Mouse (Mus musculus) frontal cortex, postnatal 10 days (tissue): ENCODE measurements around the gene Sugp2.
"Not testable (repeated sequence)": the region's sequence is repeated elsewhere in the genome, so short reads cannot be mapped to it uniquely, and the experiment has no call there.

Experiments used
- DNase-seq, 2 experiments: peaks; one replicate each; pipeline ENCODE4 v3.0.0; 2022; ENCODE audit warnings: low spot score in 2 of 2, mixed read lengths in 1 of 2

Sugp2 gene

DNA sequence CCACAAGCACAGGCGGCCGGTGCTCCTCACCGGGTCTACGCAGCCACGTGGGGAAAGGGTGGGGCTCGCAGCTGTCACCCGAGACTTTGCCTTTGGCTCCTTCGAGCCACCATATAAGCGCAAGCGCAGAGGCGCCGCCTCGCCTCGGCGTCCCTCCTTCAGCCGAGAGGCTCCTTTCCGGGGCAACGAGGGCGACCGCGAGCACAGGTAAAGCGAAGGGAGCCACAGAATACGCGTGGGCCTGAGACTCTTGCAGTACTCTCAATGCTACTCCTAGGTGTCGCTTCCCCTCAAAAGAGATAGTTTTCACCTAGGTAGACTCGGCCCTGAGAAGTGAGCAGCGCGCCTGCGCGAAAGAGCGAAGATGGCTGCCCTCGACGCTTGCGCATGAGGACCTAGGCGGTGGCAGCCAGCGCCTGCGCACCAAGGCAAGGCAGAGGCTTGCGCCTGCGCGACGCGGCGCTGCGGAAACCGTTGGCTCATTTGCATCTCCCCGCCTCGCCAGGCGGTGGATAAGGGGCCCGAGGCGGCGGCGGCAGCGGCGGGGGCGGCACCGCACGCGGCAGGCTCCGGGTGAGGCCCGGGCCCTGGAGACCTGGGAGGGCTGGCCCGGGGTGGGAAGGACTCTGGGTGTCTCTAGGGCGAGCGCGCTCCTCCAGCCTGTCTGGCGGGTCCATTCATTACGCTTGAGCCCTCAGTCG lies at the start of gene Sugp2, which contains the start of gene Armc6:
Gene Sugp2 (plus strand): TSS at position 147 of the 701 bp plus-strand sequence.
Gene Armc6 (minus strand): TSS at position 387 of the 701 bp plus-strand sequence.
- peak; percentile 90 to 94 for DNase-seq

DNA sequence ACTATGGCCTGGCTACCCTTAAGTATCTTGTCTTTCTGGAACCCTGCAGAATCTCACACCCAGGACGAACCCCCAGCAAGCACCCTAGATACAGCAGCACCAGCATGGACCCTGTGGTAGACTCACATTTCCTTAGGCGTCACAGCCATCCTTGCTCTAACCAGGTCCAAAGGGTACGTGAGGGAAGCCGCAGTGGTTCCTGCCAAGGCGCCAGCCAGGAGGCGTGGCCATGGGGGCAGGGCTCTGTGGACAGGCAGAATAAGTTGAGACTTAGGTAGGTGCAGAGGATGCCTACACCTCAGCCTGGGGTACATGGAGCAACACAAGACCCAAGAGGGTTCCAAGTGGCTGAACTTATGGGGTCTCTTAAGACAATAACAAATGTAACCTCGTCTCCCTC lies 45.3 kb upstream of the Sugp2 start:
- DNase-seq: no peak

DNA sequence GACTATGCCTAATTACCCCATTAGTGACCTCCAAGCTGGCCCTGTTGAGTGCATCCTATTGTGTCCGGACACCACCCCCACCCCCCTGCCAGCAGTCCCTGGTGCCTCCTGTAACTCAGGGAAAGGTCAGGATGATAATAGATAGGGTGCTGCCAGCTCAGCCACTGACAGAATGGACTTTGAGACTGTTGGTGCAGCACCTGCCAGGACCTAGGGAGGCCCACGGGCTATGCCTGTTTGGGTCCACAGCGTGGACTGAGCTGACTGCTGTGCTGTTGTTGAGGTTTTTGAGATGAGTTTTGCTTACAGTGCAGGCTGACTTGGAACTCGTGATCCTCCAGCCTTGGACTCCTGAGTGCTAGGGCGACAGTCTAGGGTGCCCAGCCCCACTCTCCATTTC lies 40.8 kb upstream of the Sugp2 start:
- no peak for DNase-seq

DNA sequence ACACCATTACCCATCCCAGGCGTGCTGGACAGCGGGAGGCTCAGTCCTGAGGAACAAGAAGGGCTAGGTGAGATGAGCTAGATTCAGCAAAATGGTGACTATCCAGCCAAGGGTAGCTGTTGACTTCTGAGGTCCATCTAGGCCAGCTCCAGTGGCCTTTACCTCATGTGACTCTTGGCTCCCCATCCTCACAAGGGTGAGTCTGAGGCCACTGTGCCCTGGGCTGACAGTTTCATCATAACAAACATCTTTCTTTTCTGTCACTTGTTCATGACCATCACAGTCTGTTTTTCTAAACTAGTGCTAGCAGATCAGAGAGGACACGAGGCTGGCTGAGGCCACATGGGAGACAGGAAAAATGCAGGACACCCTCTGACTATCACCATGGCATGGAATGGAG lies 39.8 kb upstream of the Sugp2 start:
- DNase-seq: no peak

DNA sequence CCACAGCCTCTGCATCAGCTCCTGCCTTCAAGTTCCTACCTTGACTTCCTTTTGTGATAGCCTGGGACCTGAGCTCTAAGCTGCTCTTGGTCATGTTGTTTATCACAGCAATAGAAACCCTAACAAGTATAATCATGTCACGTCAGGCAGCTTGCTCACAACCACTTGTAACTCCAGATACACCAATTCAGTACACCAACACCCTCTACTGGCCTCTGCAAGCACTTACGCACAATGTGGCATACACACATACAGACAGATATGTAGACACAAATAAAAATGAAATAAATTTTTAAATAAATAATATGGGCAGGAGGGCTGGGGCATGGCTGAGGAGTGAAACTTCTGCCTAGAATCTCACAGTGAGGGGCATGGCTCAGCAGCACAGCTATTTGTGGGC lies 38.3 kb upstream of the Sugp2 start:
- DNase-seq: no peak

DNA sequence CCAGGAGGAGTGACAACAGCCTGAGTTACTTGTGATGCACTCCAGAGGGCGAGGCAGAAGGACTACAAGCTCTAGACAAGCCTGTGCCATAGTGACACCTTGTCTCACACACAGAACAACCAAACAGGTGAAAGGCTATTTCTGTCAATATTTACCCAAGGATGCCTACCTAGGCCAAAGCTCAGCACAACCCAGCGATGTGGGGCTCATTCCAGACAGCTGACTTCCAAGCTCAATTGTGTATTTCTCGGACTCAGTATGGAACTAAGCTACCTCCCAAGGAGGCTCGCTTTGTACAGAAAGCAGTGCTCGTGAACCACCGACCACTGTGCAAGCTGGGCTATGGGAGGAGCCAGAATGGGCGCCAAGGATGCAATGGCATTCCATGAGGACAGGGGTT lies 36.4 kb upstream of the Sugp2 start:
- no peak for DNase-seq

DNA sequence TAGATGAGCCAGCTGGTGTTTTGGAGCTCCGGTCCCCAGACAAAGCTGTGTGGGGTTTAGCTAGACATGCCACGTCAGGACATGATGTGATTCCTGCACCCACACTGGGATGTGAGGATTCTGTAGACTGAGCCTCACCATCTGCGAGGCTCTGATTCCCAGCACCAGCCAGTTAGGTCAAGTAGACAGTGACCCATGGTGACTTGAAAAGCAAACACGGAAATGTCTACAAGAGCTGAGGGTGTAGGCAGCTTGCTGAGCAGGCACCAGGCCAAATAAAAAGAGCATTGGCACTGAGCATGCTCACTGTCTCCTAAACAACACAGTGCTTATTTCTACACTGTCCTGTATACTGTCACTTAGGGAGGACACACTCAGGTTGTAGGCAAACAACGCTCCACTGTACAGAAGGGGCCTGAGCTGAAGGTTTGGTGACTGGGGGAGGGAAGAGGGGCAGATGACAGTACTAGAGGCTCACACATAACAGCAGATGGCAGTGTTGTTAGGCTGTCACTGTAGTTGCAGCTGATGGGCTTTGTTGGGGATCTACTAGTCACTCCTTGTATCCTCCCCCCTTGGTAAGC lies 33.8 kb upstream of the Sugp2 start:
- no peak for DNase-seq

DNA sequence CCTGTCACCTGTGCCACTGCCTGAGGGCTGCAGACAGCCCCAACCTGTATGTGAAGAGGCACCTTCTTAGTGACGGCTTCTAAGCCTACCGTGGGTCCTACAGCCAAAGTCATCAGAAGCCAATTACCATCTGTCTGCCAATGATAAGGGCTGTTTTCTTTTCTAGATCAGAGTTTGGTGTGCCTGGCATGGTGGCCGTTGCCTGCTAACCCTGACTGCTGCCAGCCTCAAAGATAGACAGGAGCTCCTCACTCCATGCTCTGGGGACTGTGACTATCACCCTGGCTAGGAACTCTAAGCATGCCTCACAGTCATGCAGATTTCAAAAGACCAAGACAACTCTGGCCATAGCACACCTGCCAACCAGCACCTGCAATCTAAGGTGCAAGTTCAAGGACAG lies 32.6 kb upstream of the Sugp2 start:
- DNase-seq: no peak

DNA sequence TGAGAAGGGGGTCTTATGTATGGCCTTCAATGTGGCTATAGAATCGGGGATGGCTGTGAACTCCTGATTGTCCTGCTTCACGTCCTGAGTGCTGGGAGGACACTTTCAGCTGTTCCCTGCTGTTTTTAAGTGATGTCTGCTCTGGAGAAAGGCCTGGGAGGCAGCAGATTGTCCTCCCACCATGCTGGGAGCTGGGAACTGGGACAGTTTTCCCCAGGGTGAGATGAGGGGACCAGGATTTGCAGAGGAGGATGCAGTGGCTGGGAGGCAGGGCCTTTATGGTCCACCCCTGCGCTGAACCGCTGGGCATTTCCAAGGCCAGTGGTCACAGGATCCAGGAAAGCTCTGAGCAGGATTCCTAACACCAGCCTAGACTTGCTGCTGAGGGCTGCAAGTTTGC lies 31.0 kb upstream of the Sugp2 start:
- no peak for DNase-seq

DNA sequence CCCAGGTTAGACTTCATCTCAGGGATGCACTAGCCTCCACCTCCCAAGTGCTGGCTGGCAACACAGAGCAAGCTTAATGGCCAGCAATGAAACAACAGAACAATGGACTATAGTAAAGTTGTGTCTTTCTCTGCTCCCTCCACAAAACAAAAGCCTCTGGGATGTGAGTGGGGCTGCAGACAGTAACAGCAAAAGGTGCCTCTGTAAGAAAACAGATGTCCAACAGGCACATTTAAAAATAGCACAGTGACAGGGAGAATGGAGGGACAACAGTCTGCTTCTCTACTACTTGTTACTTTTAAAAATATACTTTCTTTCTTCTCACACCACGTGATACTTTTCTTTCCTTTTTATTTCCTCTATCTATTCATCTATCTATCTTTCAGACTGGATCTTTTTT lies 29.3 kb upstream of the Sugp2 start:
- DNase-seq: no peak

DNA sequence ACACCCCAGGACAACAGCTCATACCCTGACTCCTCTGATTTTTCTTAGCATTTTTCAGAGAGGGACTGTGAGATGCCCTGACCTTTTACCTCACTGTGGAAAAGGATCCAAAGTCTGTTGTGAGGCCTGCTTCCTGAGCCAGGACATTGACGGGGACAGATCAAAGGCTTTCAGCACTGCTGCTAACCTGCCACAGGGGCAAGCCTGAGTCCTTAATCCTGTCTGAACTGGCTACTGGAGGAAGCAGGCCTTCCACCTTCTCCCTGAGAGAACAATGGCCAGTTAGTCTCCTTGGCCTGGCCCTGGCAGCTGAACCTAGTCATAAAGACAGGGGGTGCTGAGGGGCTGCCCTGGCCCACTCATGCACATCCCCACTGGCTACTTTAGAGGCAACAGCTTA lies 25.9 kb upstream of the Sugp2 start:
- DNase-seq: no peak

DNA sequence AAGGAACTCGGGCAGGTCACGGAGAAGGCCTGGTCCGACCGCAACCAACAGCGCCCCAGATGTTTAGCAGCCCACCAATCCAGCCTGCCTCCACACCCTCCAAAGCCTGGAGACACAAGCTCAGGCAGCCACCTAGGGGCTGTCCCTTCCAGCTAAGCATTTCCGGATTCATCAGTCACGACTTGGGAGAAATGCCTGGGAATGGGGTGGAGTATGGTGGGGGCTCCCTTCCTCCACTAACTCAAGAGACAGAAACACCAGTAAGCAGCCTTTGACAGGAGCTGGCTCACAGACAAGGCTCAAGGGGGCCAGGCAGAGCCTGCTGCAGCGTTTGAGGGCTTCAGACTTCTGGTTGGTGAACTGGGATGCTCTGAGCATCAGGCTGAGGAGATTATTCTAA lies 23.5 kb upstream of the Sugp2 start:
- peak in 1 of 2 experiments; percentile 50 for DNase-seq

DNA sequence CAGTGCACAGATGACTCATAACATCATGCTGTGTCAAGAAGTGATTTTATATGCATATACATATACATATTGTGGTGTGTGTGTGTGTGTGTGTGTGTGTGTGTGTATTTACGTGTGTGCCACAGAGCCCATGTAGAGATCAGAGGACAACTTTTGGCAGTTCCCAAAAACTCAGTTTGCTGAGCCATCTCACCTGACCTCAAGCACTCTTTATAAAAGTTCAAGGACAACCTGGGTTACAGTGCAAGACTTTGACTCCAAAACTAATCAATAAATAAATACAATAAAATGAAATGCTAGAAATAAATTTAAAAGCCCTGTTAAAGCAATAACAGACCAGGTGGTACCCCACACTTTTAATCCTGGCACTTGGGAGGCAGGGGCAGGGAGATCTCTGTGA lies 22.8 kb upstream of the Sugp2 start:
- no peak for DNase-seq

DNA sequence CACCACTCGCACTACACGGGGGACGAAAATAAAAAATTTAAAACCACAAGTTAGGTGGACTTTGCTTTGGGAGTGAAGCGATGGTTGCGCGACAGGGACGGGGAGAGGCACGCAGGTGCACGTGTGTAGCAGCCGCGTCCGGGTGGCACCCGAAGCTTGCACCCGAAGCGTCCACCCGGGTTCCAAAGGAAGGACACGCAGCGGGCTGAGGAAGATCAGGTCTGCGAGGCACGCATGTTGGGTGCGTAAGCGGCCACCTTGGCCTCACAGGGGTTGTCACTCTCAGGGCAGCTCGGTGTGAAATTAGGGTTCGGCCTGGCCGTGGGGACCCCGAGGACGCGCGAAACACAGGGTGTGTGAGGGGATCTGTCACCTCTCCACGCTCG lies 22.3 kb upstream of the Sugp2 start:
- DNase-seq: peak in 1 of 2 experiments; percentile 53

DNA sequence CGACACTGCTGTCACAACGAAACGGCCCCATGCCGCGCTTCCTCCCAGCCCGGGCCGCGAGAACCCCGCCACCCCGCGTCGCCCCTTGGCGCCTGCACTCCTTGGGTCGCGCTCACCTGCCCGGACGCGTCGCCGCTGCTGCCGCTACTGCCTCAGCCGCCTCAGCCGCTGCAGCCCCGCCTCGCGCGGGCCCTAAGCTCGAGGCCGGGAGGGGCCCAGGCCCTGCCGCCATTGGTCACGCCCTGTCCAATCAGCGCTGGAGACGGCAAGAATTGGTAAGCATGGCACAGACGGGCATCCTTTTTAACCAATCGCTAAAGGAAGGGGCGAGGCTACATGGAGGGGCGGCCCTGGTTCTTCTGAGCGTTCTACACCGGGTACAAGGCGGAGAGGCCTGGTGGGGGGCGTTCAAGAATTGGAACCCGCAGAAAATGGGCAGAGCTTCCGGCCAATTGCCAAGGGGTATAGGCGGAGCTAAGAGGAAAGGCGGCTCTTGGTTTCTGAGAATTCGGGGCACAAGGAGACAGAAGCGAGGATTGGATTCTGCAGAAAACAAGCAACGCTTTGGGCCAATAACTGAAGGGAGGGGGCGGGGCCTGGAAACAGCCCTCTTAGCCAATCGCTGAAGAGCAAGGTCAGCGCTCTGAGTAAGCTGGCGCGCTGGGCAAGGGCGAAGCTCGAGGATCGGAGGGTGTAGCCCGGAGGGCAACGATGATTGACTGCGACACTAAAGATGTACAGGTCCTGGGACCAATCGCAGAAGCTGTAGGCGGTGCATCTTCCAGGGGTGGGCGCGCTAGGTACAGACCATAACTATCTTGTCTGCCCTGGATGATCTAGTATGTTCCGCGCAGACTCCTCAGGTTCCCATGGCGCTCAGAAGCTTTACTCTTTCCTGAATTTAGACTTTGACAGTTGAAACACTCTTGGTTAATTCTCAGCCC lies 21.6 kb upstream of the Sugp2 start, which contains the start of gene Slc25a42:
Gene Slc25a42 (minus strand): TSS at position 194 of the 944 bp plus-strand sequence.
- DNase-seq: peak; percentile 98 to 99

DNA sequence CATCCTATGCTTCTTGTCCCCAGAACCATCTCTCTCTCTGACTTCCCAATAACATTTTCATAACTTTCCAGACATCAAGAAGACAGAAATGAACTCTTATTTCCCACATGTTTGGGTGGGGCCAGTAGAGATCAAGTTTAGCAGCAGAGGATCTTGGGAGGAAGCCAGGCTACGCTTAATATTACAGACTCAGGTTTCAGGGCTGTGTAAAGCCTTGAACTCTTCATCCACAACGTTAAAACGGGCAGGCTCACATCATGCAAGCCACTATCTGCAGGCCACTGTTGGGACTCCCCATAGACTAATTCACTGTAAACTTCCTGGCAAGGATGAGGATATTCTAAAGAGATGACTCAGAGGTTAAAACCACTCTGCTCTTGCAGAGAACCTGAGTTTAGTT lies 19.6 kb upstream of the Sugp2 start:
- DNase-seq: no peak

DNA sequence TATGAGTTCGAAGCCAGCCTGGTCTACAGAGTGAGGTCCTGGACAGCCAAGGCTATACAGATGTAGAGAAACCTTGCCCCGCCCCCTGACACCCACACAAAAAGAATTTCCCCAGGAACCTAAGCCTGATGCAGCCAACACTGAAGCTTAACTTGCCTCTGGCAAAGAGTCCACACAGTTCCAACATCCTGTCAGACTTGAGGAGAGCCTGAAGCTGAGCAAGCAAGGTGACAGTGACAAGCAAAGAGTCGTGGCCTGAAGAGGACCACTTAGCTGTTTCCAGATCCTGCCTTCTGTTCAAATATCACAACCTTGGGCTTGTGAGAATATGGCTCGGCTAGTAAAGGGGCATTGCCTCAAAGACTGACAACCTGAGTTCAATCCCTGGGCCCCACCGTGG lies 18.9 kb upstream of the Sugp2 start:
- DNase-seq: no peak

DNA sequence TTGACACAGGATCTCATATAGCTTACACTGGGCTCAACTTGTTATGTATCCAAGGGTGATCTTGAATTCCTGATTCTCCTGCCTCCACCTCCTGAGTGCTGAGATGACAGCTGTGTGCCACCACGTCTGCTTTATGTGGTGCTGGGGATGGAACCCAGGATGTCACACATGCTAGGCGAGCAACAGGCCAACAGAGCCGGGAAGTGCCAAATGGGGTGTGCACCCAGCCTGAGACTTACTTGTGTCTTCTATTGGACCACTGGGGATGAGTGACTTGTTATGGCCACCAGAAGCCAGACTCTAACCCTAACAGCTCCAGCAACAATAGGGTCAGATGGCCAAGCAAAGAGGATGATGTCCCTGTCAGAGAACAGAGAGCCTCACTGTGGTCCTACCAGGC lies 17.9 kb upstream of the Sugp2 start:
- DNase-seq: not testable (repeated sequence)

DNA sequence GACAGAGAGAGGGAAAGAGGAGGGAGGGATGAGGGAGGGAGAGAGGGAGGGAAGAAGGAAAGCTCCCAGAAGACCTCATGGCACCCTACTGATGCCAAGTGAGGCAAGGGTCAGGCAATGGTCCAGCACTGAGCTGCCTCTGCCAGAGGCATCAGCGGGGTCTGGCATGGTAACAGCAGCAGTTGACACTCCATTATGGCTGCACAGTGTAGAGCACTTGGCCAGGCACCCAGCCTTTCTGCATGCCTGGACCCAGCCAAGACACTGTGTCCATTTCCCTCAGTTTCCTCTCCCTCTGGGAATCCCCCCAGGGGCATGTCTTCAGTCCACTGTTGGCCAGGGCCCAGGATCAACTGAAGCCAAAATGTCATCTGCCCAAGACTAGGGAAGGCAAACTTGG lies 17.5 kb upstream of the Sugp2 start:
- DNase-seq: peak; percentile 70 to 78

DNA sequence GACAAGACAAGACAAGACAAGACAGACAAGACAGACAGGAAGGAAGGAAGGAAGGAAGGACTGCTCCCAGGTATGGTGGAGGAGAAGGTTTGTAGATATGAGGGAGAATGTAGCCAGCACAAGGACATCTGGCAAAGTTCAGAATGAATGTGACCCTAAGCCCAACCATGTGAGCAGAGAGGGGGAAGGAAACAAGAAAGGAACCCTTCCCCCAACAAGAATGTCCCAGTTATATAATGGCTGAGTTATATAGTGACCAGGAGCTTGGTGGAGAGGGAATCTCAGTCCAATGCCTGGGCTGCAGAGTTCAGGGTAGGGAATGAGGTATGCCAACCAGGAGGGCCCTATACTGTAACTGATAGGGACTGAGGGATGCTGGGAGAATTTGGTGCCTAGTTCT lies 16.6 kb upstream of the Sugp2 start:
- DNase-seq: no peak

DNA sequence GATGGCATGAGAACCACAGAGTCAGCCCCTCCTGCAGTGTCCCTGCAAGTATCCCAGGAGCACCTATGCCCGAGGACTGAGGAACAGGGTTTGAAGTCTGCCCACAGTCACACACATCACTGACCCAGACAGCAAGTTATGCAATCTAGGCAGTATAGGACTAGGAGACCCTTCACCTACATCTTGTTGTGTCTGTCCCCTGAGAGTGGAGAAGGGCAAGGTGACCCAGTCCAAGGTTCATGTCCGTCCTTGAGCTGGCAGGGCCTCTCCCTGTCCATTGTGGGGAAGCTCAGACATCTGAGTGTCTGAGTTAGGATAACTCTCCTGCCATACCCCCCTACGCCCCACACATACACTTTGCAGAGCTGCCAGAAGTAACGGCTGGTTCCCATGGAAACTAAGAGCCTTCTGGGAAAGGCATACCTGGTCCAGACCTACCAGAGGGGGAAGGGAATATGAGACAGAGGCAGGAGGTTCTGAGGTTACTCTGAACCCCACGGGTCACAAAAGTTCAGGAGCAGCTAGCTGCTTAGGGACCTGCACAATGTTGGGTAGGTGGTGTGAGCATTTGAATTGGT lies 14.8 kb upstream of the Sugp2 start:
- no peak for DNase-seq

DNA sequence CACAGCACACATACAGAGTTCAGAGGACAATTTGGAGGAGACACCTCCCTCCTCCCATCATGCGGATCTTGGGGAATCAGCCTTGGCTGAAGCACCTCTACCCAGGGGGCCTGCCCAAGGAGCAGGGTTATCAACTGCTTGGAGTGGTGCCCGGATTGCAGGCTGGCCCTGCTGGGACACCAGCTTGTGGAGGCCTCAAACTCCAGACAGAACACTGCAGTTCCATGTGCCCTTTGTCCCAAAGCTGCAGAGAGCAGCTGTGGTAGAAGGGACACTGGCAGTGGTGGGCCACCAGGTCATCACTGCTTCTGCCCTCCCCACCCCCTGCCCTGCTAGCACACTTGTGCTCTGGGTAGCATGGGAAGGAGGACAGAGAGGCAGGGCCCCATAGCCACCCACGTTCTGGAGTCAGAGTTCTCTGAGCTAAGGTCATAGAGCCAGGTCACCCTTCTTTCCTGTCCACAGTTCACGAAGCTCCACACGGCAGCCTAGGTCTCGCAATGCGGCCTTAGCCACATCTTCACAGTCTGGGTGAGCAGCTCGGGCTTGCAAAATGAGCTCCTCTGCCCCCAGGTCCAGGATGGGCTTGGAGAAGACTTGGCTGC lies 13.7 kb upstream of the Sugp2 start:
- no peak for DNase-seq
